Mouse (Mus musculus) olfactory bulb, adult 2 months (tissue): Measurements from ENCODE around the gene Rasa4. TPM values are rescaled to one million over a fixed set of nuclear protein-coding genes. Genes with fewer than 3 reads are reported as not detected.
A peak's percentile ranks its signal among the peaks of the same experiment; 100 is the strongest.

Experiments
- H3K27ac ChIP-seq: fragments of 200-500 bp; 2 replicates; pipeline ENCODE4 v1.5.1; 2012; ENCODE audit warnings: low read depth, low read length; ENCODE audit not compliant: insufficient read depth
- H3K4me1 ChIP-seq: fragments of 200-500 bp; 2 replicates; pipeline ENCODE4 v1.6.1; 2012; ENCODE audit warnings: low read length; ENCODE audit not compliant: control insufficient read depth, insufficient read depth
- H3K4me3 ChIP-seq: fragments of 200-500 bp; 2 replicates; pipeline ENCODE4 v1.5.1; 2012; ENCODE audit warnings: mild to moderate bottlenecking, low read depth, low read length, moderate library complexity; ENCODE audit not compliant: insufficient read depth
- CTCF ChIP-seq: fragments of 200-500 bp; IDR thresholded peaks from 2 replicates; pipeline ENCODE4 v1.5.1; 2012; ENCODE audit warnings: low read depth, mild to moderate bottlenecking, low read length, moderate library complexity; ENCODE audit not compliant: insufficient read depth
- POLR2A ChIP-seq: fragments of 200-500 bp; IDR thresholded peaks from 2 replicates; pipeline ENCODE4 v1.6.1; 2012; ENCODE audit warnings: mild to moderate bottlenecking, low read depth, low read length, moderate library complexity; ENCODE audit not compliant: insufficient read depth
- WGBS: fragments of 180-500 bp; shearing (Covaris S2); methylation state at CpG from one replicate; pipeline ENCODE4 v1.1.7; 2018; 5-methylcytosine and 5-hydroxymethylcytosine counted together
- polyA plus RNA-seq: library from polyadenylated mRNA; stranded (reverse); fragments of >200 nt; gene quantifications from 2 replicates; pipeline ENCODE4 v1.2.4, GENCODE M21; 2012; ENCODE audit warnings: low replicate concordance; ENCODE audit not compliant: missing spikeins, insufficient read depth, insufficient read length

The Rasa4 gene
- polyA plus RNA-seq, 1 experiment = not detected

DNA sequence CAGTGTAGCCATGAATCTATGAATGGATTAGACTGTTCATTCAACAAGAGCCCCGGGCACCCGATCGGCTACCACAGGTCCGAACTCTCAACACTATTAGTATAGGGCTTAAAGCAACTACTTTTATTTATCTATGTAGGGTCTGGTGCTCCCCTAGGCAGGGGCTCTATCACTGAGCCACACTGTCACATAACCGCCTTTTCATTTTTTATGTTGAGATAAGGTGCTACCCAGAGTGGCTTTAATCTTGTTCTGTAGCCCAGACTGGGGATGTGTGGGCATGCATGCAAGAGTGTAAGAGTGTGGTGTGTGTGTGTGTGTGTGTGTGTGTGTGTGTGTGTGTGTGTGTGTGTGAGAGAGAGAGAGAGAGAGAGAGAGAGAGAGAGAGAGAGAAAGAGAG is 5.6 kb upstream of the Rasa4 start:
- TF ChIP-seq POLR2A (no peak), CTCF (no peak)
- 0 out of 2 replicates have a peak overlapping the region, but pooled peaks have one; percentile 40 for H3K27ac ChIP-seq
- 88% methylated on average over 5 of the region's 5 CpGs for WGBS

DNA sequence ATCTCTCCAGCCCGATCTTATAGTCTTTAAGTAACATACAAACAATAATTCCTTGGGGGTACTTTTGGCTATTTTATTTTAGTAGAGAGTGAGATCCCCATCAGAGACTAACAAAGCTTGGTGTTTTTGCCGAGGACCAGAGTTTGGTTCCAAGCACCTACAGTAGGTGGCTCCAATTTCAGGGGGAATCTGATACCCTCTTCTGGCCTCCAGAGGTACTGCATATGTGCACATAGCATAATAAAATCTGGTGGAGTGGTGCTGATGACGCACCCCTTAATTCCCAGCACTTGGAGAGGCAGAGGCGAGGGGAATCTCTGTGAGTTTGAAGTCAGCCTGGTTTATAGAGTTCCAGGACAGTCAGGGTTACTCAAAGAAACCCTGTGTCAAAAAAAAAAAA is 1.4 kb upstream of the Rasa4 start:
- H3K4me1 ChIP-seq = peaks cover 21% of the 10 kb centered on the region
- H3K27ac ChIP-seq = no peak overlapping the region
- H3K4me3 ChIP-seq = no peak overlapping the region
- 78% methylated on average over 4 of the region's 4 CpGs for WGBS
- TF ChIP-seq CTCF = no peak
- TF ChIP-seq POLR2A = no peak

More for the DNA sequence above, 5.6 kb upstream of the Rasa4 start:
- no peak overlapping the region for H3K4me3 ChIP-seq
- peaks cover 7% of the 10 kb centered on the region for H3K4me1 ChIP-seq

DNA sequence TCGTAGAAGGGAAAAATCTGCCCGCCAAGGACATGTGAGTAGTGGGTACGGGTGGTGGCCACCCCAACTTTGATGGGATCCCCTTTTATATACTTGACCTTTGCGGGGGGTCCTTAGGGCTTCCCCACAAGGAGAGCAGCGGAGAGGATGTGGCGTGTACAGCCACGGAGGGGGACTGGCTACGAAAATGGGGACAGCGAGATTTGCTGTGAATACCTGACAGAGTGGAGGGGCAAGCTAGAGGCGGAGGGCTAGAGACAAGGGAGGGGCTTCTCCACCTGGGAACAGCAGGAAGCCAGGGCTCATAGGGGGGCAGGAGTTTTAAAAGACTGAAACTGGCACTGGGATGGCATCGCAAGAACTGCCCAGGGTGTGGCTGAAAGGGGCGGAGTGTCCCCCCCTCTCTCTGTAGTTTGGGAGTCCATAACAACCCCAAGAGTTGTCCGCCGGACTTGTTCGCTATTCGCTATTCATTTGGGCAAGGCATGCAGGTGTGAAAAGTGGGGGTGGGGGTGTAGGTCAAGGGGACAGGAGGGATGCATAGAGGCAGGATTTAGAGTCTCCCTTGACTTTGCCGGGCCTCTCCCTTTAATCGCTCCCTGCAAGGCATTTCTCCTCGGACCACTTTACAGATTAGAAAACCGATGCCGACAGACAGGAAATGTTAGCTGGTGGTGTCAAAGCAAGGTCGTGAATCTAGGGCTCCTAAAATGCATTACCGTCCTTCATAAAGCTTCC is 597 bp downstream of the Rasa4 start:
- 7% methylated on average over 23 of the region's 23 CpGs for WGBS
- Histone ChIP-seq H3K4me3 (peak overlapping the region; percentile 81), H3K4me1 (peaks cover 17% of the 10 kb centered on the region), H3K27ac (no peak overlapping the region)
- TF ChIP-seq CTCF (no peak), POLR2A (no peak)

DNA sequence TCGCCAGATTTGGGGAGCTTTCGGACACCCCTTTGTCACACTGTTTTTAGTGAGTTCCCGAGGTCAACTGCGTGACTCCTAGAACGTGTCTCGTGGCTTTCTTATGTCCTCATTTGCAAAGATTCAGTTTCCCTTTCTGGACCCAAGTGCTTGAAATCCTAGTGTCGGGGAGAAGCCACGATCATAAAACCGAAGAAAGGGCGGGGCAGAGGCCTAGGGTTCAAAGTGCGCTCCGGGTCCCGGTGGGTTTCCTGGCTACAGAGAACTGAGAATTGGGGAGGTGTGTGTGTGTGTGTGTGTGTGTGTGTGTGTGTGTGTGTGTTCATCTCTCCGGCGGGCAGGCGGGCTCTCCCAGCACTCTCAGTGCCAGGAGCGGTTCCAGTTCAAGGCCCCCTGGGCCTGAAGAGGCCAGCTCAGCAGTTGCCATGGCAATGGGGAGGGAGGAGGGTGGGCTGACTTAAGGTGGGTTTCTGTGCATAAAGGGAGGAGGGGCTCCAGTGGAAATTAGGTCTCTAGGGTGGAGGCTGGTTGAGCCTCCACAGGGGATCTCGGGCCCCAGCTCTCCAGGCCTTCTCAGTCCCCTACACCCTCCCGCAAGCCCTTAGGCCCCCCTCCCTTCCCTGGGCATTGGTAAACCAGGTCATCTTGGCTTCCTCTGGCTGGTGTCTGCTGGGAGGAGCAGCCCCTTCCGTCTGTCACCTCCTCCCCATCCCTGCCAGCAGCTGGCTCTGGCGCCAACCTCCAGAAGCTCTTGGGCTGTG is 1.4 kb downstream of the Rasa4 start:
- Histone ChIP-seq H3K4me1 (peaks cover 17% of the 10 kb centered on the region), H3K27ac (0 out of 2 replicates have a peak overlapping the region, but pooled peaks have one; percentile 10), H3K4me3 (peak overlapping the region; percentile 81)
- whole genome bisulfite sequencing = 38% methylated on average over 21 of the region's 21 CpGs
- TF ChIP-seq POLR2A (no peak), CTCF (no peak)

DNA sequence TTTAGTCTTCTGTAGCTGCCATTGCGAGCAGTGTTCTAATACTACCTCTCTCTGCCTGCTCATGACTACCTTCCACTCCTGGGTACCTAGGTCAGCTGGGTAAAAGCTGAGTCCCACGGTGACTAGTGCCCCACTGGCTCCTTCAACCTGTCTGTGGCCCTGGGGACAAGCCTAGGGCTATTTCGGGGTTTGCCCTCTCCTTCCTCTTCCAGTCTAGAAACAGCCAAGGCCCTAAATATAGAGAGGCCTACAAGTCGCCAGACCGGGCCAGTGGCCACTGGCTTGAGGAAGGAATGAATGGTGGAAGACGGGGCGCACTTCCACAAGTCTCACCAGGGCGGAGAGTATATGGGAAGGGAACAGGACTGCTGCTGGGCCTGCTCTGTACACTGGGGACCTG is 2.6 kb downstream of the Rasa4 start:
- TF ChIP-seq CTCF (no peak), POLR2A (no peak)
- H3K27ac ChIP-seq = no peak overlapping the region
- H3K4me3 ChIP-seq = no peak overlapping the region
- peaks cover 17% of the 10 kb centered on the region for H3K4me1 ChIP-seq
- WGBS = 96% methylated on average over 8 of the region's 8 CpGs

DNA sequence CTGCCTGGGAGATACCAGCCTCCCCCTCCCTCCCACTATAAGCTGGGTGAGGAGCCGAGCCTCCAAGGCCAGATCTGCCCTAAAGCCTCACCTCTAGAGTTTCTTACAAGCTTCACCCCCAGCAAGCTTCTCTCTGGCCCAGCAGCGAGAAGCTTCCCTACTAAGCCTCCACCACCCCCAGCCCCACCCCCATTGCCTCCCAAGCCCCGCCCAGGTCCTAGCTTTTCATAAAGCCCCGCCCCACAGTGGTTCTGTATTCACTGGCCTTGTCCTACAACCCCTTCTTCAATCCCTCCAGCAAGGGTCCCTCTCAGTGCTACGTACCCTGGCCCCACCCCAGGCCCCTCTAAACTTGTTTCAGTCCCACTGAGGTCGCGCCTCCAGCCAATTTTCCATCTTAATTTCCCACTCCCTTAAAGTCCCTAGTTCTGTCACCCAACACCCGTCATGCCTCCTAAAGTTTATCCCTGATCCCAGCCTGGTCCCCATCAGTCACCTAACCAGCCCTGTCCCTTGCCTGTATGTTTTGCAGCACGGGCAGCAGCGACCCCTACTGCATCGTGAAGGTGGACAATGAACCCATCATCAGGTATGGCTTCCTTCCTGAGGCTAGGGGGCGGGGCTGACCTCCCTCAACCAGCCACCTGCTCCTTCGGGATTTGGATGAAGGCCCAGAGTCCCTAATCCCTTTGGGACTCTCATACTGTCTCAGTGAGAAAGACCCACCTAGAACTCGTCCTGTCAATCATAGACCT is 5.3 kb downstream of the Rasa4 start:
- Histone ChIP-seq H3K4me3 (no peak overlapping the region), H3K27ac (no peak overlapping the region), H3K4me1 (peaks cover 16% of the 10 kb centered on the region)
- no peak for TF ChIP-seq CTCF
- no peak for TF ChIP-seq POLR2A
- 28% methylated on average over 14 of the region's 14 CpGs for WGBS

DNA sequence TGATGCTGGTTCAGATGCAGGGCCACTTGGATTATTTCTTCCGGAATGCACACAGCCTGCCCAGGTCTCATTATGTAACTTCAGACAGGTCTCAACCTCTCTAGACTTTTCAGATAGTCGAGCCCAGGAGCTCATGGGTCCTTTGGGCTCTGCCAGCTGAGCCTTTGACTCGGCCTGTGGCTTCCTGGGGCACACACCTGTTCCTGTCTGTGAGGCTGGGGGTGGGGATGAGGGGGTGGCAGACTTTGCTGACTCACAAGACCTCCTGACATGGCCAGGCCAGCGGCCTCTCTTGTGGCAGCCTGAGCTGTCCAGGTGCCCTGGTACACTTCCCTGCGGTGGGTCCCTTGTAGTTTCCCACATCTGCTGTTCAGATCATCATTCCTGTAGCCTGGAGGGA is 8.2 kb downstream of the Rasa4 start:
- no peak overlapping the region for H3K4me3 ChIP-seq
- TF ChIP-seq POLR2A (no peak), CTCF (no peak)
- no peak overlapping the region for H3K27ac ChIP-seq
- peaks cover 14% of the 10 kb centered on the region for H3K4me1 ChIP-seq
- WGBS = 71% methylated on average over 5 of the region's 5 CpGs

DNA sequence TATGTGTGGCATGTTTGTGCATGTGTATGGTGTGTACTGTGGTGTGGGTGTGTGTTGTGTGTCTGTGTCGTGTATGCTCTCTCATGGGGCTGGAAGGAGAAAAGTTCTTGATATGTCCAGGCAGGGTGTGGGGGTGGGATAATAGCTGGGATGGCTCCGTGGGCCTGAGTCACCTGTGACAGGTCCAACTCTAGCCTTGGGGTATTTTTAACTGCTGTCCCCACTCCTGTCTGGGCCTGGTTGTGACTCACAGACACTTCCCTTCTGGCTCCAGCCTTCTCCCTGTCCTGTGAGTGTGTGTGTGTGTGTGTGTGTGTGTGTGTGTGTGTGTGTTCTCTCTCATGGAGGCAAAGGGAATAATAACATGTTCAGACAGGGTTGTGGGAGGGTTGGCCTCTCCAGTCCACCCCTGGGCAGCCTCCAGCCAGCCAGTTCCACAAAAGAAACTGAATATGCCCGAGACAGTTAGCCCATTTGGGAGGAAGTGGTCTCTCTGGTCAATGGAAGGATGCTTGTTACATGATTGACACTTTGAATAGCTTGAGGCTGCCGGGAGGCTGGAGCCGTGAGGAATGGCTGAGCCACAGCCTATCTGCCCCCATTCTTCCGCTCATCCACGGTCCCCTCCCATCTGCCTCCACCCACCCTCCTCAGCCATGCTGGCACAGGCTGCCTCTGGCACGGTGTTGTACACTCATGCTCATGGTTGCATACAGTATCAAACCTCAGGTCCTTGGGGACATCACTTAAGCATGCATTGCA is 10.7 kb downstream of the Rasa4 start:
- TF ChIP-seq POLR2A (no peak), CTCF (no peak)

DNA sequence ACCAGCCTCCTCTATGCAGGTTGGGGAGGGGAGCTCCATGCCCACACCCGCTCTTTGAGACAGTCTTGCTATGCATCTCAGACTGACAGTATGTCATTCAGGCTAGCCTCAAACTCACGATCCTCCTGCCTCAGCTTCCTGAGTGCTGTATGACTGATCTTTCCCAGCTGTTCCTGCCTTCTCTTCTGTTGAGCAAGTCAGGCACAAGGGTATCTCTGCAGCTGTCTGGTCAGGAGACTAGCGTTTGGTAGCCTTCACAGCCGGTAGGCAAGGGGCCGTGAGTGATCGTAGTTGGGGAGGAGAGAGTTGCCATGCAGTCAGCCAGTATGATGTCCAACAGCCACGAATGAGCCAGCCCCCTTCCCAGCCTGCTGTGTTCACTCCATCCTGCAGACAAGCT is 11.4 kb downstream of the Rasa4 start:
- peaks cover 14% of the 10 kb centered on the region for H3K4me1 ChIP-seq
- H3K27ac ChIP-seq = no peak overlapping the region
- no peak for TF ChIP-seq CTCF
- no peak for TF ChIP-seq POLR2A
- no peak overlapping the region for H3K4me3 ChIP-seq
- WGBS = 70% methylated on average over 7 of the region's 7 CpGs

More for the DNA sequence above, 10.7 kb downstream of the Rasa4 start:
- WGBS = 24% methylated on average over 8 of the region's 8 CpGs
- Histone ChIP-seq H3K4me1 (peaks cover 14% of the 10 kb centered on the region), H3K27ac (no peak overlapping the region), H3K4me3 (no peak overlapping the region)
